Mouse (Mus musculus): ENCODE results near the gene Slc25a39. TPM values are rescaled to one million over a fixed set of nuclear protein-coding genes. Genes with fewer than 3 reads are reported as not detected.
"Not testable (repeated sequence)": the region's sequence is repeated elsewhere in the genome, so short reads cannot be mapped to it uniquely, and the experiment has no call there.

Gene Slc25a39
- total RNA-seq, 1 experiment from 2014 or later = 439 TPM

DNA sequence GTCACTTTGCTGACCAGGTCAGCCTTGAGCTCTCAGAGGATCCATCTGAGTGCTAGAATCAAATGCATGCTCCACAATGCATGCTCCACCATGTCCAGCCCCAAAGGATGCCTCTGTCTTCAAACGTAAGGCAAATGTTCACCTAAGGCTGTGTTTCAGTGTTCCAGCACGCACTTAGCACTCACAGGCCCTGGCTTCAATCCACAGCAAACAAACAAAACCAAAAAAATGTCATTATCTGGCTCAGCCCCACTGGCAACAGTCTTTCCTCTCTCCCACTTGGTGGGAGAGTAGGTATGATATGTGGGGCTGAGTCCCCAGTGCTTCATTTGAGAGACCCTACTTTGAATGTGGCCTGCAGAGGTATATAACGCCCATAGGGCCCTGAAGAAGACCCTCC lies 3.3 kb upstream of the Slc25a39 start:
- no peak for DNase-seq

DNA sequence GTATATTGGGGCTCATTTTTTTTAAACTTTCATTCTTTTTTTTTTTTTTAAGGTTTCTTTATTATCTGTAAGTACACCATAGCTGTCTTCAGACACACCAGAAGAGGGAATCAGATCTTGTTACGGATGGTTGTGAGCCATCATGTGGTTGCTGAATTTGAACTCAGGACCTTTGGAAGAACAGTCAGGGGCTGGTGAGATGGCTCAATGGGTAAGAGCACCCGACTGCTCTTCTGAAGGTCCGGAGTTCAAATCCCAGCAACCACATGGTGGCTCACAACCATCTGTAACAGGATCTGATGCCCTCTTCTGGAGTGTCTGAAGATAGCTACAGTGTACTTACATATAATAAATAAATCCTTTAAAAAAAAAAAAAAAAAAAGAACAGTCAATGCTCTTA lies 2.6 kb upstream of the Slc25a39 start:
- not testable (repeated sequence) for DNase-seq

DNA sequence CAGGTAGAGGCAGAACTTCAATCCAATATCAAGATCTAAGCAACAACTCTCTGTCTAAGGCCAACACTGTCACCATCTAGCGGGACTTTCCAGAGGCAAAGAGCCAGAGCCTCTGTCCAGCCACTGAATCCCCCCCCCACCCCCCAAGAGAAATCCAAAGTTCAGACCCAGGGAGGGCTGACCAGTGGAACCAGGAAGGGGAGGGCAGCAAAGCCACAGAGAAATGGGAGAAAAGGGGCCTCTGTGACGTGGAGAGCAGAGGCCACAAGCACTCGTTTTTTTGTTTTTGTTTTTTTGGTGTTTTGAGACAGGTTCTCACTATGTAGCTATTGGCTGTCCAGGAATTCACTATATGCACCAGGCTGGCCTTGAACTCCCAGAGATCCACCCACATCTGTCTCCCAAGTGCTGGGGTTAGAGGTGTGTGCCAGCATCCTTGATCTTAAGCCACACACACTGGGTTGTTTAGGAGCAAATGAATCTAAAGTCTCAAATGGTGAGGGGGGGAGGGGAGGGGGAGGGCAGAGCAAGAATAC lies 2.1 kb upstream of the Slc25a39 start:
- no peak for DNase-seq

DNA sequence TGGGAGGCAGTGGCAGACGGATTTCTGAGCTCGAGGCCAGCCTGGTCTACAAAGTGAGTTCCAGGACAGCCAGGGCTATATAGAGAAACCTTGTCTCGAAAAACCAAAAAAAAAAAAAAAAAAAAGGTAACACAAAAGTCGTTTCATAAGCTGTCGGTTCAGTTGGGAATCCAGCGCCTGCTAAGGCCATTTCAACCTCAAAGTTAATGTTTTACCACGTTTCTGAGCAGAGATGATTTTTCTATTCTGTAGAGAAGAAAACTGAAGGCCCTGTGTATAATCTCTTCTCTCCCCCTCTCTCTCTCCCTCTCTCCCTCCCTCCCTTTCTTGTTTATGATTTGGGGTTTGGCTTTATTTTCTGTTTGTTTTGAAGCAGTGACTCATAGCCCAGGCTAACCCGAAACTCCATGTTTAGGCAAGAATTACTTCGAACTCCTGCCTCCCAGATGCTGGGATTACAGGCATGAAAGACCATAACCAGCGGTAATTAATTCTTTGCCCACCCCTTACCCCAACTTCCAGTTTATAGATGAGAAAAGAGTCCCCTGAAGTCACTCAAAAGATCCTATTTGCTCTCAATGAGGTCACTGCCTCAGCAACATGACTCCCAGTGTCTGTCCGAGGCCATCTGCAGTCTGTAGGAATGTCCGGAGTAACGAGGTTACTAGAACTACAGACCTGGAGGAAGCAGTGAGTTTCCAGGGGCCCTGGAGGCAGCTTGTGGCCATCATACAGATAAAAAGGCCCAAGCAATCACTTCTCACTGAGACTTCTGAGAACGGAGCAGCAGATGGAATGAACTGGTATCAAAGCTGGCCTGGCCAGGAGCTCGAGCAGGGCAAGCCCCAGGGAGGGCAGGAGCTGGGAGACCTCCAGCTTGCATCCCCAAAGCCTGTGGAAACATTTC lies 1.4 kb upstream of the Slc25a39 start:
- DNase-seq = no peak

DNA sequence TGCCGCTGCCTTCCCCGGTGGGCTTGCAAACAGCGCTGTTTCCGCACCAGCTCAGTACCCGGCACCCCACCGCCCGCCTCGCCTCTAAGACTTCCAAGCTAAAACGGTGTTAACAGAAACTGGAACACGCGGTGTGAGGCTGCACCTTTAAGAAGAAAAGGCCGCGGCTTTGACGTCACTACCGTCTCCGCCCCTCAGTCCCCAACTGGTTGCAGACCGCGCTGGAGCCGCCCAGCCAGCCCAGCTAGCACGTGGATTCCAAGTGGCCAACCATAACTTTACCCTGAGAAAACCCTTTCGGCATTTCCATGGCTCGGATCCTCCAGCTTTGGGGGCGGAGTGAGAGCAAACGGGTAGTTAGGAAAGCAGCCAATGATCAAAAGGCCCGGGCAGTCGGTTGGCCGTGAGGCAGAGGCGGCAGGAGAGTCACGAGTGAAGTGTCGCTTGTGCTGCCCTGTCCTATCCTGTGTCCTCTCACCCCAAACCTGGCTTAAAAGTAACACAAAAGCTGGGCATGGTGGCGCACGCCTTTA lies 664 bp upstream of the Slc25a39 start:
- DNase-seq = peak; percentile 95

DNA sequence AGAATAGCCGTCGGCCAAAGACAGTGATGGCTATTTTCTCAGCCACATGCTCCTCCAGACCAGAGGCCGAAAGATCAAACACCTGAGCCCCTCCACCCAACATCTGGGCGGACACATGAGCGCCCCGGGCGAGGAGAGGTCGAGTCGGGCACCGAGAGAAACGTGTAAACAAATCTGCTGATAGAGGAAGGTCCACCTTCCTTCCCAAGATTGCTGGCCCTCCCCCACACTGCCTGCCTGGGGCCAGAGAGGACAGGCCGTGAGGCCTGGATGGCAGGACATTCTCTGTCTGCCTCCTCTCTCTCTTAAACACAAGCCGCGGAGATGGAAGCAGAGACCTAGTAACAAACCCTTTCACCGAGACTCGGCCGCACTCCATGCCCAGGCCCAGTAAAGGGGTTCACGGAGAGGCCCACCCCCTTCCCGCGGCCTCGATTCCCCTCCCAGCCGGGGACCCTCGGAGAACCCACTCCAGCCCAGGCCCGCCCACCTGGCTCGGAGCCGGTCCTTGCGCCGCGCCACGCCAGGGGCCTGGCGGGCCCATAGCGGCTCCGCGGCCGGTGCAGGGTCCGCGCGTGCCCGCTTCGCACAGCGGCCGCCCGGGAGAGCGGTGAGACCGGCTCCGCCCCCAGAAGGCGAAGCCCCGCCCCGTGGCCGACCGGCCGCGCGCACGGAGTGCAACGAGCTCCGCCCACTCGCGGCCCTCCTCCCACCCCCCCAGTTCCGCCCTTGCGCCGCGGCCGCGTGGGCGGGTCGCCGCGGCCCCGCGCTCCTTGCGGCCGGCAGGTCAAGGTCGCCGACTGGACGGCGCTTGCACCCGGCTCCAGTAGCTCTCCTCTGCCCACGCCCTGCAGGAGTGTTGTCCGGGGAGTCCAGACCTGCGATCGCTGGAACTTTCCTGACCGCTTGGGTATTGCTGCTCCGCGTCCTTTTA lies 579 bp downstream of the Slc25a39 start:
- peak; percentile 96 for DNase-seq

DNA sequence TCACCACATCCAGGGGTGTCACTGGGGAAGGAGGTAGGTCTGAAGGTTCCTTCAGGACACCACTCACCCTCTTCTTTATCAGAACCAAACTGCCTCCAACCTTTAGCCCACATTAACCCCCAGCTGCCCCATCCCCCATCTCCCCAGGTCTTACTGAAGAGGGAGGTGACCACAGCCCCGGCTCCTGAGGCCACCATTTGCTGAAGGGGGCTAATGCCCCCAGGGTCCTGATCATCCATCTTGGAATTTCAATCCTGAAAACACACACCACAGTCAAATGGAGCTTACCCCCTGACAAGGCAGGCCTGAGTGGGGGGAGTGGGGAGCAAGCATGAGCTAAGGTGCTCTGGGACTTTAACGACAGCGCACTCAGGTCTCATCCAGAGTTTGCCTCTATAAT lies 1.3 kb downstream of the Slc25a39 start:
- DNase-seq = no peak

DNA sequence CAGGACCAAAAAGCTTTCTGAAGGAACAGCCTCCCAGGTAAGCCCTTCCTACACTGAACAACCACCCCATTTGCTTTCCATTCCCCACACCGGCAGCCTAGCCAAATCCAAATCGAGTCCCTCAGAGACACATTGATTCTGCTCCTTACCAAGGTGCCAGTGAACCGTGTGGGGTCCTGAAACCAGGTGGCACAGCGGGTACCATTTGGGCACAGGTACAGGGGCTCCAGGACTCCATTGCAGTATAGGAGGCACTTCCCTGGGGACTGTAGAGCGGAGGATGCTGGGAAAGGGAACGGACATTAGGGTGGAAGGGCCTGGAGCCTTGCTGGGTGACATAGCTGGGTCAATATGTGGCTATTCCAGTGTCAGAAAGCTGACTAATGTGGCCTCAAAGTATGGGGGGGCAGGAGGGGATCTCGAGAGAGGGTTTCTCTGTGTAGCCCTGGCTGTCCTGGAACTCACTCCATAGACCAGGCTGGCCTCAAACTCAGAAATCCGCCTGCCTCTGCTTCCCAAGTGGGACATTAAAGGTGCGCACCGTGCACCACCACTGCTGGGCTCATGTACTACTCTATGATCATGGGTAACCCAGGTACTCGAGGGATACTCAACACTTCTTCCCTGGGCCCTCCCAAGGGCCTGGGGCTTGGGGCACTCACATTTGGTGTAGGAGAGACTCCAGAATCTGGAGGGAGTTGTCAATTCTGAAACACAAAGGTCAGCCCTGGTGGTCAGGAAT lies 2.0 kb downstream of the Slc25a39 start:
- no peak for DNase-seq

DNA sequence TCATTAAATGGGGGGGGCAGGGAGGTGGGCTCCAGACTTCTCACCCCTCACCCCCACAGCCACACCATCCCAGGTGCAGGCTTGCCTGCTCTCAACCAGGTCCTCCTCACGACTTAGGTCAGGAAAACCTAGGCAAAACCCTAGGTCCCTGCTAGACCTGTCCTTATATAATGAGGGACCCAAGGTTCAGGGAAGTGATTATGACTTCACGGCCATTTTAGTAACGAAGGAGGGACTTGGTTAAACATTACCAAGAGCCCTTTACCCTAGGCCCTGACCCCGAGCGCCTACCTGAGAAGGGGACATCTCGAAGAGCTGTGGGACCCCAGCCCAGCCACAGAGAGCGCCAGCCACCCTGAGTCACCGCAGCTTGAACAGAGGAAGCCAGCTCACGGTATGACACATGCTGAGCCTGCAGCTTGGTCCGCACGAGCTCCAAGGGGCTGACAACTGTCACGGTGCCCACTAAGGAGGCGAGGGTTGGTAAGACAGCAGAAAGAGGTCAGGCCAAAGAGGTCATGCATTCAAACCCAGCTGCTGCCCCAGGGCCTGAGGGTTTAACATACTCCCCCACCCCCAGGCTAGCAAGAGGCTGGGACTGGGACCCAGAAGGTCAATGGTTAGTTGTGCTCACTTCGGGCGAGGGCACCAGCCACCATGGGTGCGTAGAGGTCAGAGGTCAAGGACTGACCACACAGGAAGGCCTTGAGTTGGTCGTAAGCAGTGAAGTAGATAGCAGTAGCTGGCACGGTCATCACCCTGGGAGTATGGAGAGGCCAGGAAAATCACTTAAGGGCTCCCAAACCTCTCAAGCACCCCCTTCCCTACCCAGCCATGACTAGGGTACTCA lies 3.4 kb downstream of the Slc25a39 start:
- DNase-seq = no peak

DNA sequence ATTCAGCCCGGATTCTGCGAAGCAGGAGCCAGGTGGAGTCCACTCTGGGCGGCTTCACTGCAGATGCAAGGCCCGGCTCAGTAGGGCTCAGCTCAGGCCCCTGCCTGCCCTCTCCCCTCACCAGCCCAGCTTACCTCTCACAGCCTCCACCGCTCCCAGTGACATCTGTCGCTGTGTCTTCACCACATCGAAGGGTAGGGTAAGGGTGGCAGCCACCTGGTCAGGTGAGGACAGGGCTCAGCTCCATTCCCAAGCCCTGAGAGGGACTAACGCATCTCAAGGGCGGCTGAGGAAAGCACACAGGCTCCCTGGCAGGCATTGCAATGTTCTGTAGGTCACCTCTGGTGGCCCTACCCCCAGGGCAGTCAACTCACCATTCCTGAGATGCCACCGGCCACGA lies 4.1 kb downstream of the Slc25a39 start:
- DNase-seq = no peak

DNA sequence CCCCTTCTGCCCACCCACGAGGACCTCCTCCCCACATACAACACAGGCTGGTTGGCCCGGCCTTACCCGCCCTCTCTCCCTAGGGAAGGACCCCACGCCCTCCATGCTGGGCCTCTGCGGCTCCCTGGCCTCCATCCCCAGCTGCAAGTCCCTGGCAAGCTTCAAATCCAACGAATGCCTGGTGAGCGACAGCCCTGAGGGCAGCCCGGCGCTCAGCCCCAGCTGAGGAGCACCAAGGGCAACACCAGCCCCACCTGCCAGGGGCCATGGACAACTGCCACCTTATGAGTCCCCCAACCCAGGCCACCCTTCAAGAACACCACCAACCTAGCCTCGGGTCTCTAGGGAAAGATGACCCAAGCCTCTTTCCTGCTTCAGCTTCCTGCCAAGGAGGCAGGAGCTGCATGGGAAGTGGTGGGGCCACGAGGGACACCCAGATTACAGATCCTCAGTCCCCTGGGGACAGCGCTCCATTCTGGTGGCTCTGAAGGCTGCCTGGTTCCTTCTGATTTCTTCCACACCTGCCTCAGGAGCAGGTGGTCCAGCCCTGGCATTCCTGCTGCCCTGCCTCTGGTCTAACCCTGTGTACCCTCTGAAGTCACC lies 5.7 kb downstream of the Slc25a39 start:
- DNase-seq = no peak

DNA sequence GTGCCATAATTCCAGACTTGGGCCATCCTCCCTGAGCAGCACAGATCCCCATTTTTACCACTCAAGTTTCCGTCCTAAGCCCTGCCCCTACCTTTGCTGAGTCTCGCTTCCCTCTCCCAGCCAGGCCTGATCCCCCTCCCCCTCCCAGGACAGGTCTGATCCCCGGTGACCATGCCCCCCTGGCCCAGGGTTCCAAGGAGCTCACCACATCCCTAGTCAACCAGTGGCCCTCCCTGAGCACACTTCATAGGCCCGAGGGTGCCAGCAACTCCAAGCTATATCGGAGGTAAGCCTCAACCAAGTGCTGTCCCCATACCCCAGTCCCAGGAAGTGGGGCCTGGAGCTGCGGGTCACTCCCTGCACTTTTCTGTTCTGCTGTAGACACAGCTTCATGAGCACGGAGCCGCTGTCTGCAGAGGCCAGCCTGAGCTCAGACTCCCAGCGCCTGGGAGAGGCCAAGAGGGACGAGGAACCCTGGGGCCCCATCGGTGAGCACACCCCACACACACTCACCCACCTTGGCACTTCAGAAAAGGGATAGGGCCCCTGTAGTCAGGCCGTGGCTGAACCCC lies 7.1 kb downstream of the Slc25a39 start:
- DNase-seq = no peak

DNA sequence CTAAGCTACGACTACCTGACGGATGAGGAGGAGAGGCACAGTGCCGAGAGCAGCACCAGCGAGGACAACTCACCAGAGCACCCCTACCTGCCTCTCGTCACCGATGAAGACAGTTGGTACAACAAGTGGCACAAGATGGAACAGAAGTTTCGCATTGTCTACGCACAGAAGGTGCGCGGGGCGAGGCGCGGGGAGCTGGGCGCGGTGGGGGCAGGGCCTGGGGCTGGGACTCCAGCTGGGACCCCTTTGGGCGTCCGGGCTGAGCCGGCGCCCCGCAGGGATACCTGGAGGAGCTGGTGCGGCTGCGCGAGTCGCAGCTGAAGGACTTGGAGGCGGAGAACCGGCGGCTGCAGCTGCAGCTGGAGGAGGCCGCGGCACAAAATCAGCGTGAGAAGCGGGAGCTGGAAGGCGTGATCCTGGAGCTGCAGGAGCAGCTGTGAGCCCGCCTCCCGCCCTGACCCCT lies 8.1 kb downstream of the Slc25a39 start:
- DNase-seq = no peak

DNA sequence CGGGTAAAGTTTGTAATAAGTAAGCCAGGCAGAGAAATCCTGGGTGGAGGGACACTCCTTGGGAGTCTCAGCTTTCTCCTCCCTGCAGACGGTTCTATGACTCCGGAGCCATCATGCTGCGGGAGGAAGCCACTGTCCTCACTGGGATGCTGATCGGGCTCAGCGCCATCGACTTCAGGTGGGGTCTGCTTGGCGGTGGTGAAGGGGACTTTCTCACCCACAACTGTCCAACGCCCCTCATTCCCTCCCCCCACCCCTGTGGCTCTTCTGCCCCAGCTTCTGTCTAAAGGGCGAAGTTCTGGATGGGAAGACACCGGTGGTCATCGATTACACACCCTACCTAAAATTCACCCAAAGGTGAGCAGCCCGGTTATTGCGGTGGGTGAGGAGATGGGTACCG lies 8.6 kb downstream of the Slc25a39 start:
- no peak for DNase-seq

DNA sequence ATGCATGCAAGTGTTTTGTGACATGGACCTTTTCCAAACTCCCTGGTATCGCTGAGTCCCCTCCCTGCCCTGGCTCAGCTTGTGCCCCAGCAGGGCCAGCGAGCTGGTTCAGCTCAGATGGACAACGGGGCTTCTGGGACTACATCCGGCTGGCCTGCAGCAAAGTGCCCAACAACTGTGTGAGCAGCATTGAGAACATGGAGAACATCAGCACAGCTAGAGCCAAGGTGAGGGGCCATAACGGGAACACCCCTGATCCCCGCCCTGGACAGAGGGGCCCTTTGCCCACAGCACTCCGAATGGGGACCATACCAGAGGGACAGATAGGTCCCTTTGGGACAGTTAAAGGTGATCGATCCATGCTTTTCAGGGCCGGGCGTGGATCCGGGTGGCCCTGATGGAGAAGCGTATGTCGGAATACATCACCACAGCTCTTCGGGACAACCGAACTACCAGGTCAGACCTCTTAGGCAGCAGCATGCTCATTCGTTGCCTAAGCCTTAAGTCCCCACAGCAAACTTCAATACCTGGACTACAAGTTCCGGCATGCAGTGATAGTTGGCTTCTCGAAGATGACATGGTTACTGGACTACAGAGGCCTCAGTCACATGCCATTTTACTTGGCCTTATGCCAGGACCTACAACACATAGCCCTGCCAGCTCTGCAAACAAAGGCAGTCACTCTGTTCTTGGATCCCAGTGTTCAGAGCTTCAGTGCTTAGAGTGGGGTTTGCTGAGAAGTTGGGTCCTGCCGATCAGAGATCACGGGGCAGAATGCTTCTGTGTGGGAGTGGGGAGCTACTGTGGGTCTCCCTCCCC lies 9.5 kb downstream of the Slc25a39 start:
- DNase-seq = no peak

DNA sequence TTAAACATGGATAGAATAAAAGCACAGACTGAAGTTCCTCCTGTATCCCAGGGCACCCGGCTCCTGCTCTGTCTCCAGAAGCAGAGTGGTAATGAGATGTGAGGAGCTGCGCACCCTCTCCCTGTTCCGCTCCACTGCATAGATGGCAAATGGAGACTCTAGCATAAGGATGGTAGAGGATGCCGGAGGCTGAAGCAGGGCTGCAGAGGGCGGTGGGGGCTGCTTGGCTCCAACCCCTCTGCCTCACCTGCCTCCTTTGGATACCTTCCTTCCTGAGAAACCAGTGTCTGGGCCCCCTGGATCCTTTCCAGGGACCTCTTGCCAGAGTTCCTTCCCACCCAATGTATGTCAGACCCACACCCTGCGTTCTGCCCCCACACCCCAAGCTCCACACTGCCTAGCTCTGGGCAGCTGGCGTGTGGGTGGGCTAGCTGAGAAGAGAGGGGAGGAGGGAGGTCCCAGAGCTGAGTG lies 11.0 kb downstream of the Slc25a39 start:
- no peak for DNase-seq

DNA sequence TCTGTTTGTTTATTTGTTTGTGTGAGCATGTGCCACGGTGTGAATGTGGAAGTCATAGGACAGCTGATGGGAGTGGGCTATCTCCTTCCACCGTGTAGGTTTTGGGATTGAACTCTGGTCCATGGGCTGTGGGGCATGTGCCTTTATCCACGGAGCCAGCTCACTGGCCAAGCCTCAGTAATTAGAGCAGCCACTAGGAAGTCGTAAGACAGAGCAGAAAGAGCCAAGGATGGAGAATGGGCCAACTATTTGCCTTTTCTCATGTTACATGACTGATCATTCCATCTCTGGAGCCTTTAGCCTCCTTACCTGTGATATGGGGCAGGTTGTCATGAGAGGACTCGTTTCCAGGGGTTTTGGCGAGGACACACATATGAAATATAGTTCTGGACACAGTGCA lies 11.5 kb downstream of the Slc25a39 start:
- DNase-seq = no peak

DNA sequence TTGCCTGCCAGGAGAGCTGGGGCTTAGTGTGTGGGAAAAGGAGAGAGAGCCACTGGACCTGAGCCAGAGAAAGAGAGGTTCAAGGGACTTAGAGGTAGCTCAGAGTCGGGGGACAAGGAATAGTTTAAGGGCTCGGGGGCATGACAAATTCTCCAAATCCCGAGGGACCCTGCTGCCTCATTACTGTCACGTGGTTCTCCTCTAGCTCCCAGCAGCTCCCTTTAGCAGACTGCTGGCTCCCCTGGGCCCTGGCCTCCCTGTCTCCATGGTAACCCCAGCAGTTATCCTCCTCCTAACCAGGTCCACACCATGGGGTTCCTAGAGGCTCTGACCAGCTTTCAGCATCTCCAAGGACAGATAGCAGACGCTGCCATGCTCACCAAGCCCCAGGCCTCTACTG lies 12.5 kb downstream of the Slc25a39 start:
- no peak for DNase-seq
